8 mouse cellular contexts compared by ENCODE assay signal in genomic region chr3:28170911-28171618, GRCm38 (mm10).
DNase-seq lines count a peak whose midpoint lies in the region; ATAC-seq and TF ChIP-seq lines count a peak whose summit lies in the region.

No protein-coding gene starts in this region.

- H3K27me3 ChIP-seq in embryonic facial prominence, embryonic 15.5 days = no peaks in the 10 kb centered on the region
- H3K27me3 ChIP-seq in intestine, embryonic 14.5 days (replicated peaks; ENCODE audit: control insufficient read depth, insufficient read depth, low read length) = no peaks in the 10 kb centered on the region
- H3K27me3 ChIP-seq in liver, postnatal 0 days (ENCODE audit: insufficient read depth, low read length) = no peaks in the 10 kb centered on the region
- H3K27me3 ChIP-seq in forebrain, embryonic 15.5 days = no peaks in the 10 kb centered on the region

- peaks cover 15% of the 10 kb centered on the region for H3K4me1 ChIP-seq in embryonic facial prominence, embryonic 15.5 days
- peaks cover 3% of the 10 kb centered on the region; the same call in 1 of the 2 replicates for H3K4me1 ChIP-seq in intestine, embryonic 14.5 days (replicated peaks; ENCODE audit: control insufficient read depth, insufficient read depth, low read length)
- H3K4me1 ChIP-seq in liver, postnatal 0 days (ENCODE audit: insufficient read depth) = peaks cover 5% of the 10 kb centered on the region
- H3K4me1 ChIP-seq in forebrain, embryonic 15.5 days = peaks cover 18% of the 10 kb centered on the region; the same call in 1 of the 2 replicates

- no peak for ATAC-seq in embryonic facial prominence, embryonic 15.5 days (ENCODE audit: insufficient number of reproducible peaks, low FRiP score, low TSS enrichment, low read depth)
- ATAC-seq in intestine, embryonic 14.5 days (replicated peaks; ENCODE audit: low FRiP score, low TSS enrichment, low read depth) = no peak
- peak; percentile 73 for ATAC-seq in liver, postnatal 0 days
- peak; percentile 72; the same call in 1 of the 2 replicates for ATAC-seq in neutrophil, adult 5-6 weeks (ENCODE audit: extremely low read depth, insufficient number of reproducible peaks, low FRiP score, poor library complexity, severe bottlenecking)
- no peak for ATAC-seq in forebrain, embryonic 15.5 days (replicated peaks)

- H3K9ac ChIP-seq in embryonic facial prominence, embryonic 15.5 days = no peak overlapping the region
- H3K9ac ChIP-seq in intestine, embryonic 14.5 days (ENCODE audit: low read length) = no peak overlapping the region
- no peak overlapping the region for H3K9ac ChIP-seq in liver, postnatal 0 days (replicated peaks)
- H3K9ac ChIP-seq in forebrain, embryonic 15.5 days (replicated peaks) = no peak overlapping the region

- H3K4me3 ChIP-seq in embryonic facial prominence, embryonic 15.5 days (replicated peaks) = no peak overlapping the region
- no peak overlapping the region for H3K4me3 ChIP-seq in intestine, embryonic 14.5 days (ENCODE audit: low read depth, low read length)
- peak overlapping the region; percentile 17; the same call in 1 of the 2 replicates for H3K4me3 ChIP-seq in liver, postnatal 0 days (ENCODE audit: low read depth, low read length)
- no peak overlapping the region for H3K4me3 ChIP-seq in forebrain, embryonic 15.5 days

- H3K27ac ChIP-seq in embryonic facial prominence, embryonic 15.5 days (replicated peaks) = no peak overlapping the region
- H3K27ac ChIP-seq in intestine, embryonic 14.5 days (ENCODE audit: low read depth) = no peak overlapping the region
- no peak overlapping the region for H3K27ac ChIP-seq in liver, postnatal 0 days (ENCODE audit: low read depth)
- H3K27ac ChIP-seq in forebrain, embryonic 15.5 days (replicated peaks) = no peak overlapping the region

- TF ChIP-seq EP300 in liver, postnatal 0 days (IDR thresholded peaks at IDR 0.05; ENCODE audit: low read depth) = peak; percentile 73

- peak; percentile 56 for DNase-seq in gastrocnemius, adult 18-20 months (ENCODE audit: low spot score)
- DNase-seq in gastrocnemius, postnatal 10 days = no peak
- DNase-seq in adrenal gland, adult 8-10 months = peak; percentile 18
- peak; percentile 56 for DNase-seq in intestine, embryonic 14.5 days (ENCODE audit: low spot score)
- DNase-seq in liver, postnatal 0 days = peak; percentile 60

- 25% methylated on average over 17 of the region's 17 CpGs for WGBS in embryonic facial prominence, embryonic 15.5 days
- 43% methylated on average over 17 of the region's 17 CpGs for WGBS in intestine, embryonic 14.5 days
- WGBS in liver, postnatal 0 days (ENCODE audit: insufficient replicate concordance) = 24% methylated on average over 17 of the region's 17 CpGs
- 47% methylated on average over 17 of the region's 17 CpGs for WGBS in forebrain, embryonic 15.5 days

- no peaks in the 10 kb centered on the region for H3K9me3 ChIP-seq in embryonic facial prominence, embryonic 15.5 days (replicated peaks)
- no peaks in the 10 kb centered on the region for H3K9me3 ChIP-seq in intestine, embryonic 14.5 days (ENCODE audit: control insufficient read depth, low read length)
- no peaks in the 10 kb centered on the region for H3K9me3 ChIP-seq in liver, postnatal 0 days (ENCODE audit: low read length)
- no peaks in the 10 kb centered on the region for H3K9me3 ChIP-seq in forebrain, embryonic 15.5 days

- H3K36me3 ChIP-seq in embryonic facial prominence, embryonic 15.5 days = no peaks in the 10 kb centered on the region
- H3K36me3 ChIP-seq in intestine, embryonic 14.5 days (ENCODE audit: control insufficient read depth, insufficient read depth, low read length) = no peaks in the 10 kb centered on the region
- H3K36me3 ChIP-seq in liver, postnatal 0 days (replicated peaks; ENCODE audit: insufficient read depth, low read length) = no peaks in the 10 kb centered on the region
- no peaks in the 10 kb centered on the region for H3K36me3 ChIP-seq in forebrain, embryonic 15.5 days

- 0 out of 2 replicates have a peak overlapping the region, but pooled peaks have one; percentile 3 for H3K4me2 ChIP-seq in embryonic facial prominence, embryonic 15.5 days (replicated peaks)
- H3K4me2 ChIP-seq in intestine, embryonic 14.5 days (ENCODE audit: low read length) = no peak overlapping the region
- H3K4me2 ChIP-seq in liver, postnatal 0 days (ENCODE audit: low read depth, low read length) = peak overlapping the region; percentile 62
- H3K4me2 ChIP-seq in forebrain, embryonic 15.5 days (replicated peaks) = no peak overlapping the region

- TF ChIP-seq CTCF in liver, postnatal 0 days (IDR thresholded peaks at IDR 0.05; ENCODE audit: low read depth) = peak; percentile 56

Comparison
In these comparisons a context has a peak if more than half of its experiments do, and no peak if none do; other contexts are left out.
1. ATAC-seq: peak in liver, postnatal 0 days (single experiment) and neutrophil, adult 5-6 weeks (single experiment); none in embryonic facial prominence, embryonic 15.5 days (single experiment), intestine, embryonic 14.5 days (single experiment) and forebrain, embryonic 15.5 days (single experiment).
2. H3K4me2 ChIP-seq: peak in embryonic facial prominence, embryonic 15.5 days (single experiment) and liver, postnatal 0 days (single experiment); none in intestine, embryonic 14.5 days (single experiment) and forebrain, embryonic 15.5 days (single experiment).